Comparison of ENCODE assay signal across 16 mouse cellular contexts in the genomic region with DNA sequence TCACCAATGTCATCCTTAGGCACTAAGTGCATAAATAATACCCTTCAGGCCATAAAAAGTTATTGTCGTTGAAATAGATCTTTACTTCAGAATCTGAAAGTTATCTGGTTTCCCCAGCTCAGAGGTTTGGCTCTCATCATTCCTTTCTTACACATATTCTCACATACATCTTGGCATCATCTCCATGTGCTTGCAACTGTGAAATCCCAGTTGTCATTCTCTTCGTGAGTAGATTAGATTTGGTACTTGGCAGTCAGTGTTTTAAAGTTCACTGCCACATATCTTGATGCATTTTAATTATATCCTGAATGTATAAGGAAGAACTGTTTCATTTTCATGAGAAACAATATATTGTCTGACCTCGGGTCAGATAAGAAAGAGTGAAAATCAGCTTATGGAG.
"Had no signal": no experiment of that assay in that cellular context is flagged by ENCODE, and none has a peak within 500 bp of the region (broad histone marks: within the 10 kb centered on the region; RNA-seq: fewer than 3 reads in every experiment).

No protein-coding gene starts in this region.

- ATAC-seq: lung, postnatal 0 days; midbrain, embryonic 13.5 days; midbrain, embryonic 15.5 days had no signal

- H3K36me3 ChIP-seq: lung, embryonic 15.5 days; midbrain, embryonic 13.5 days; midbrain, embryonic 15.5 days; neural tube, embryonic 12.5 days; stomach, embryonic 15.5 days had no signal

- H3K27ac ChIP-seq: lung, embryonic 15.5 days; macrophage; midbrain, embryonic 13.5 days; midbrain, embryonic 15.5 days; neural tube, embryonic 12.5 days; stomach, embryonic 15.5 days; stomach, postnatal 0 days had no signal

- H3K9me3 ChIP-seq: lung, embryonic 15.5 days; megakaryocyte, embryonic 14.5 days; midbrain, embryonic 13.5 days; midbrain, embryonic 15.5 days; neural tube, embryonic 12.5 days; stomach, embryonic 15.5 days had no signal

- H3K4me2 ChIP-seq: lung, embryonic 15.5 days; midbrain, embryonic 13.5 days; midbrain, embryonic 15.5 days; neural tube, embryonic 12.5 days; stomach, embryonic 15.5 days had no signal

- H3K4me3 ChIP-seq: lung, embryonic 15.5 days; megakaryocyte, embryonic 14.5 days; midbrain, embryonic 13.5 days; midbrain, embryonic 15.5 days; neural tube, embryonic 12.5 days; stomach, embryonic 15.5 days had no signal

- DNase-seq: lung, adult 2 months; lung, postnatal 14 days; lung, postnatal 36 days; right cerebral cortex, postnatal 14 days; thymus, adult 2 months; thymus, postnatal 25 days; thymus, postnatal 4 days had no signal

- H3K27me3 ChIP-seq: lung, embryonic 15.5 days; megakaryocyte, embryonic 14.5 days; midbrain, embryonic 13.5 days; midbrain, embryonic 15.5 days; neural tube, embryonic 12.5 days; stomach, embryonic 15.5 days had no signal

- H3K9ac ChIP-seq: lung, embryonic 15.5 days; midbrain, embryonic 13.5 days; midbrain, embryonic 15.5 days; neural tube, embryonic 12.5 days; stomach, embryonic 15.5 days had no signal

- H3K4me1 ChIP-seq: lung, embryonic 15.5 days; megakaryocyte, embryonic 14.5 days; midbrain, embryonic 15.5 days; neural tube, embryonic 12.5 days; stomach, embryonic 15.5 days had no signal
